Mouse (Mus musculus) small intestine, adult 2 months (tissue): ENCODE results near the gene Zfp423.

Source experiments
- CTCF ChIP-seq: fragments of 200-500 bp; IDR thresholded peaks from 2 replicates; pipeline ENCODE4 v1.5.1; 2012; ENCODE audit warnings: low read depth, mild to moderate bottlenecking, control low read depth, inconsistent platforms, low read length, moderate library complexity, mixed read lengths; ENCODE audit not compliant: insufficient replicate concordance, insufficient read length; ENCODE audit errors: extremely low read depth
- POLR2A ChIP-seq: fragments of 200-500 bp; IDR thresholded peaks from 2 replicates; pipeline ENCODE4 v1.6.1; 2012; ENCODE audit warnings: low read depth, mild to moderate bottlenecking, control low read depth, inconsistent platforms, low read length, moderate library complexity

DNA sequence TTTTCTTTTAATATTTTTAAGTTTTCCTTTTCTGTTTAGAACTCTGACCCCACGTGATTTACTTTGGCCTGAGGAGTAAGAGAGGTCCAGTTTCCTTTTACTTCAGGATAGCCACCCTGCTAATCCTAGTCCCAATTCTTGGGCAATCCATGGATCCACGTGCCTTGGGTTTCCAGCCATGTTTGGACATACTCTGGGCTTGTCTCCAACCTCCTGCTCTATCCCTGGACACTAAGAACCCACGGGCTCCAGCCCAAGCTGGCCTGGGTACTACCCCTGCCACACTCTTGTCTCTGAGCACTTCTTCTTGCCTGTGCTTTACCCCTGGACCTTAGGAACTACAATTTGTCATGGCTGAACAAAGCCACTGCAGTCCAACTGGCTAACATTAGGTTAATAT, 107.5 kb downstream of the Zfp423 start:
- TF ChIP-seq CTCF (no peak), POLR2A (no peak)
